Mouse (Mus musculus) embryonic facial prominence, embryonic 13.5 days (tissue): Measurements from ENCODE around the gene Gm10271. TPM values are rescaled to one million over a fixed set of nuclear protein-coding genes. Genes with fewer than 3 reads are reported as not detected.

Experiments used
- ATAC-seq: fragments of 200-750 bp; cut with Nextera tagmentation; 2 replicates; pipeline ENCODE4 v1.8.0; 2017; ENCODE audit warnings: low read depth; ENCODE audit not compliant: insufficient number of reproducible peaks, insufficient read depth, low FRiP score, low TSS enrichment
- H3K27ac ChIP-seq: fragments of 300-500 bp; sonication (generic); 2 replicates; pipeline ENCODE4 v1.5.1; 2015; ENCODE audit warnings: moderate library complexity, mild to moderate bottlenecking, inconsistent platforms
- H3K27me3 ChIP-seq: fragments of 300-500 bp; sonication (generic); 2 replicates; pipeline ENCODE4 v1.6.1; 2015; ENCODE audit warnings: mild to moderate bottlenecking, inconsistent platforms
- H3K36me3 ChIP-seq: fragments of 300-500 bp; sonication (generic); 2 replicates; pipeline ENCODE4 v1.6.1; 2015; ENCODE audit warnings: mild to moderate bottlenecking, inconsistent platforms
- H3K4me1 ChIP-seq: fragments of 300-500 bp; sonication (generic); 2 replicates; pipeline ENCODE4 v1.6.1; 2015; ENCODE audit warnings: inconsistent platforms
- H3K4me2 ChIP-seq: fragments of 300-500 bp; sonication (generic); 2 replicates; pipeline ENCODE4 v1.6.1; 2015; ENCODE audit warnings: moderate library complexity, mild to moderate bottlenecking, inconsistent platforms
- H3K4me3 ChIP-seq: fragments of 300-500 bp; sonication (generic); 2 replicates; pipeline ENCODE4 v1.5.1; 2015; ENCODE audit warnings: mild to moderate bottlenecking, inconsistent platforms
- H3K9ac ChIP-seq: fragments of 300-500 bp; sonication (generic); 2 replicates; pipeline ENCODE4 v1.6.1; 2015; ENCODE audit warnings: mild to moderate bottlenecking, inconsistent platforms
- H3K9me3 ChIP-seq: fragments of 300-500 bp; sonication (generic); 2 replicates; pipeline ENCODE4 v1.6.1; 2016; ENCODE audit warnings: inconsistent platforms
- WGBS: fragments of 180-500 bp; shearing (Covaris S2); methylation state at CpG from one replicate; pipeline ENCODE4 v1.1.7; 2015; ENCODE audit warnings: mixed read lengths; 5-methylcytosine and 5-hydroxymethylcytosine counted together
- polyA plus RNA-seq: library from polyadenylated mRNA; unstranded; fragments of >200 nt; fragmentation: Nextera tagmentation; extraction: Ambion mirVana; gene quantifications from 2 replicates; pipeline ENCODE4 v1.2.1, GENCODE M21; 2015

Gene Gm10271
- polyA plus RNA-seq, 1 experiment from 2014 or later: not detected

DNA sequence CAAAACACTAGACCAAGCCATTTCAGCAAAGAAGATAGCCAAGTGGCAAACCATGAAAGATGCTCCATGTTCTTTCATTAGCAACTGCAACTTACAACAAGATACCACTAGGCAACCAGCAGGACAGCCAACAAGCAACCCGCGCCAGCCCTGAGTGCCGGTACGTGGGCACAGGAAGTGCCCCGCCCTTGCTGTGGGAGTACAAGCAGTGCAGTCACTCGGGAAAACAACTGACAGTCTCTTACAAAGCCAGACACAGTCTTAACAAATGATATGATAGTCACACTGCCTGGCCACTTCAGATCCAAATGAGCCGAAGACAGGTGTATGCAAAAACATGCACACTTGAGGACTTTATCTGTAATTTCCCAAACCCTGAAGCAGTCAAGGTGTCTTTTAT is 41.9 kb downstream of the Gm10271 start:
- Histone ChIP-seq H3K4me2 (no peak overlapping the region), H3K4me1 (no peaks in the 10 kb centered on the region), H3K27me3 (no peaks in the 10 kb centered on the region), H3K9ac (no peak overlapping the region), H3K9me3 (no peaks in the 10 kb centered on the region), H3K4me3 (no peak overlapping the region), H3K36me3 (peaks cover 43% of the 10 kb centered on the region), H3K27ac (no peak overlapping the region)
- no peak for ATAC-seq
- WGBS: 71% methylated on average over 7 of the region's 7 CpGs

DNA sequence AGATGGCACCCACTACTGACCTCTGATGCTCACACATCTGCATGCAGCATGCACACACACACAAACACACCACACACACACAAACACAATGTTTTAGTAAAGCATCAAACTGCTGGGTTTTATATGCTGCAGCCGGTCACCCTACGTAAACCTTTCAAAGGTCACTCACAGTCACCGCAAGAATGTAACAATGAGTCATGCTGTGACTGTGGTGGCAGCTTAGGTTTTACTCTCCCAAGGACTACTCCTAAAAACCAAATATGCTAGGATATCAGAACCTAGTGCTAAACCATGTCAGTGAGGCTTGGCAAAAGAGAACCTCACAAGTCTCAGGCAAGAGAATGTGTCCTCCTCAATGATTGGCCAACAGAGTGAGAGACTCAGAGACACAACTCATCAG is 43.6 kb downstream of the Gm10271 start:
- Histone ChIP-seq H3K27ac (no peak overlapping the region), H3K4me1 (no peaks in the 10 kb centered on the region), H3K36me3 (peaks cover 41% of the 10 kb centered on the region), H3K4me3 (no peak overlapping the region), H3K9ac (no peak overlapping the region), H3K4me2 (no peak overlapping the region), H3K27me3 (no peaks in the 10 kb centered on the region), H3K9me3 (no peaks in the 10 kb centered on the region)
- no peak for ATAC-seq
- 94% methylated on average over 3 of the region's 3 CpGs for WGBS

DNA sequence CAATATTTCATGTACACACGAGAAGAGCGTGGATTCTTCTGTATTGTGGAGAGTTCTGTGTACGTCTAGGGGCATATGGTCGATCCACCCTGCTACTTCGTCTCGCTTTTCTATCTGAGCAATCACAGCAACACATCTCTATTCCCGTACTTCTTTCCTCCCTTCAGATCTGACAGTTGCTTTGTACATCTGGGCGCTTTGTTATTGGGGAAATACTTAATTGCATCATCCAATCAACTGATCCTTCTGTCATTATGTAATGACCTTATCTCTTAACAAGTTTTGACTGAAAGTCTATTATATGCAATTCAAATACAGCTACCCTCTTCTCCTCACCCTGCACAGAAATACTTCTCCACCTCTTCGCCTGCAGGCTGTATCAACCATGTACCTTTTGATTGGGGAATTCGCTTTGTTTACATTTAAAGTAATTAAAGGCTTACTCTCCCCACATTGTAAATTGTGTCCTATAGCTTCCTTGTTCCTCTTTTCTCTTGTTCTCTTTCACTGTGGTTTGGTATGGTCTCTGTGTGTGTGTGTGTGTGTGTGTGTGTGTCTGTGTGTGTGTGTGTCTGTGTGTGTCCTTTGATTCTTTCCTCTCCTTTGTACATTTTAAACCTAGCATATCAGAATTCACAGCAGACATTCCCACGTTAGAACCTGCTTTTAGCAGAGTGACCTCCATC is 45.8 kb downstream of the Gm10271 start:
- Histone ChIP-seq H3K36me3 (peaks cover 40% of the 10 kb centered on the region), H3K4me3 (no peak overlapping the region), H3K4me1 (no peaks in the 10 kb centered on the region), H3K27ac (no peak overlapping the region), H3K9ac (no peak overlapping the region), H3K9me3 (no peaks in the 10 kb centered on the region), H3K4me2 (no peak overlapping the region), H3K27me3 (no peaks in the 10 kb centered on the region)
- WGBS: 70% methylated on average over 11 of the region's 11 CpGs
- no peak for ATAC-seq

DNA sequence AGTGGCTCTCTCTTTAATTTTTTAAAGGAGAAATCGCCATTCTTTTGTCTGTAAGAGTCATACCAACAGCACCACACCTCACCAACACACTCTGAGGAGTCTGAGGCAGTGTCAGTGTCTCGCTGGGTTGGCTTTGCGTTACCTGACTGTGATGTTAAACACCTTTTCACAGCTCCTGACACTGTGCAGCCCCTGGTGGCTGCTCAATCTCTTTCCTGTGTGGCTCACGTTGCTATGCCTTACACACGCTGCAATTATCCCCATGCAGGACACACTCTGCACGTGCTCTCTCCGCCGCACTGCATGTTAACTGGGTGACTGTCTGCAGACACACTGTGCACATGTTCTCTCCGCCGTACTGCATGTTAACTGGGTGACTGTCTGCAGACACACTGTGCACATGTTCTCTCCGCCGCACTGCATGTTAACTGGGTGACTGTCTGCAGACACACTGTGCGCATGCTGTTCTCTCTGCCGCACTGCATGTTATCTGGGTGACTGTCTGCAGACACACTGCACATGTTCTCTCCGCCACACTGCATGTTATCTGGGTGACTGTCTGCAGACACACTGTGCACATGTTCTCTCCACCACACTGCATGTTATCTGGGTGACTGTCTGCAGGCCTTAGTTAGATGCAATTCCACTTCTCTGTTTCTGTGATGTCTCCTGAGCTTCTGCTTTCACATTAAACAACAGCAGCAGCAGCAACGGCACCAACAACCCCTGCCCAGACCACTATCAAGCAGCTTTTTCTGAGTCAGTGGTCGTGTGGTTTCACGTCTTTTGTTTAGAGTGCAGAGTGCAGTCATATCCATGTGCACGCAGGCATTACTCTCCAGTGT is 48.5 kb downstream of the Gm10271 start:
- Histone ChIP-seq H3K4me1 (no peaks in the 10 kb centered on the region), H3K27me3 (no peaks in the 10 kb centered on the region), H3K27ac (no peak overlapping the region), H3K4me3 (no peak overlapping the region), H3K9me3 (no peaks in the 10 kb centered on the region), H3K9ac (no peak overlapping the region), H3K4me2 (no peak overlapping the region), H3K36me3 (peaks cover 41% of the 10 kb centered on the region)
- WGBS: 92% methylated on average over 19 of the region's 19 CpGs
- no peak for ATAC-seq

DNA sequence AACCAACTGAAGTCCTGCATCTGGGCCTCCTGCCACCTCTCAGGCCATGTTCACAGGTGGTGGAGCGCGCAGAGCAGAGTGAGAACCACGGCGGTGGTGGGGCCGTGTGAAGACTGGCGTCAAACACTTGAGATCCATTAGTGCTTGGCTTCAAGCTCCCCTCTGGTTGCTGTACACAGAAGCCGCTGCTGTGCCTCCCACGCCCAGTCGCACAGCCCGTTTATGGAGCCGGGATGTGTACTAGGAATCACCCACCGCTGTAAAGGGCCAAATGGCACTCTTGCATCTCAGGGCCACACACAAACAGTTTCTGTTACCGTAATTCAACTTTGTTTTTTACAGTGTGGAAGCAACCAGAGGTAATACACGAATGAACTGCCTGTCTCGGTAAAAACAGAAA is 50.2 kb downstream of the Gm10271 start:
- no peak overlapping the region for H3K4me2 ChIP-seq
- H3K4me1 ChIP-seq: no peaks in the 10 kb centered on the region
- no peaks in the 10 kb centered on the region for H3K27me3 ChIP-seq
- no peak overlapping the region for H3K9ac ChIP-seq
- WGBS: 91% methylated on average over 15 of the region's 15 CpGs
- no peaks in the 10 kb centered on the region for H3K9me3 ChIP-seq
- H3K27ac ChIP-seq: no peak overlapping the region
- peaks cover 40% of the 10 kb centered on the region for H3K36me3 ChIP-seq
- no peak overlapping the region for H3K4me3 ChIP-seq
- no peak for ATAC-seq

DNA sequence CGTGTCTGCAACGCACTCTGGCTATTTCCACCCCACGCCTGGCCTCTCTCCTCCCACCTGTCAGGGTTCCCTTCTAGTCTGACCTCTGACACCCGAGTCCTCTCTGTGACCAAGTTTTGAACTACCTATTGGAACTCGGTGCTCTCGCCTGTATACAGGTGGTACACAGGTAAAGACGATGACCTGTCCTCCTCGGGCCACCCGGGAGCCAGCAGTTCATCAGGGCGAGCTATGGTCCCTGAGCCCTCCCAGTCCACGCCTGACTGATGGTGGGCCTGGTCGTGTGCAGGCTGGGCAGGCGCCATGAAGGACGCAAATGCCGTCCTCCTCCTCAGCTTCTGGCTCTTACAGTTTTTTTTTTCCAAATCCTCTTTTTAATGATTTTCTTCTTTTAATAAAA is 51.0 kb downstream of the Gm10271 start:
- no peak for ATAC-seq

DNA sequence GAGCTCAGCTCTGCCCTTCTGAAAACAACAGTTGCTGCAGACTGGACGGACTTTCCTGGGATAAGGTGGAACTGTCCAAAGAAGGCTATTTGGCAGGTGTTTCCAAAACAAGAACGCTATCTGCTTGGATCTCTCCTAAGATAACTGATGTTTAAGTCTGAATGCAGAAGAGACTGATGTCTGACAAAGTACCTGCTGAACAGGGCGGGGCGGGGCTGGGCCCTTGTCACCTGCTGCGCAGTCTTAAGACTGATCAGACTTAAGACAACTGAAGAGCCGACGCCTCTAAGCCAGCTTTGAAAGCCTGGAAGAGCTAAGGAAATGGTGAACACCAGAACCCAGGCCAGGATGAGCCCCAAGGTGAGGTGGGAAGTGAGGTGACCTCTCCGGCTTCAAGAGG is 51.8 kb downstream of the Gm10271 start:
- WGBS: 92% methylated on average over 8 of the region's 8 CpGs
- no peaks in the 10 kb centered on the region for H3K4me1 ChIP-seq
- no peak for ATAC-seq
- peaks cover 44% of the 10 kb centered on the region for H3K36me3 ChIP-seq
- no peaks in the 10 kb centered on the region for H3K9me3 ChIP-seq
- H3K27me3 ChIP-seq: no peaks in the 10 kb centered on the region
- H3K9ac ChIP-seq: no peak overlapping the region
- no peak overlapping the region for H3K4me2 ChIP-seq
- no peak overlapping the region for H3K27ac ChIP-seq
- H3K4me3 ChIP-seq: no peak overlapping the region

More for the DNA sequence above, 51.0 kb downstream of the Gm10271 start:
- Histone ChIP-seq H3K4me1 (no peaks in the 10 kb centered on the region), H3K27me3 (no peaks in the 10 kb centered on the region), H3K9me3 (no peaks in the 10 kb centered on the region), H3K4me2 (no peak overlapping the region), H3K27ac (no peak overlapping the region), H3K36me3 (peaks cover 39% of the 10 kb centered on the region), H3K4me3 (no peak overlapping the region), H3K9ac (no peak overlapping the region)
- 90% methylated on average over 15 of the region's 15 CpGs for WGBS

DNA sequence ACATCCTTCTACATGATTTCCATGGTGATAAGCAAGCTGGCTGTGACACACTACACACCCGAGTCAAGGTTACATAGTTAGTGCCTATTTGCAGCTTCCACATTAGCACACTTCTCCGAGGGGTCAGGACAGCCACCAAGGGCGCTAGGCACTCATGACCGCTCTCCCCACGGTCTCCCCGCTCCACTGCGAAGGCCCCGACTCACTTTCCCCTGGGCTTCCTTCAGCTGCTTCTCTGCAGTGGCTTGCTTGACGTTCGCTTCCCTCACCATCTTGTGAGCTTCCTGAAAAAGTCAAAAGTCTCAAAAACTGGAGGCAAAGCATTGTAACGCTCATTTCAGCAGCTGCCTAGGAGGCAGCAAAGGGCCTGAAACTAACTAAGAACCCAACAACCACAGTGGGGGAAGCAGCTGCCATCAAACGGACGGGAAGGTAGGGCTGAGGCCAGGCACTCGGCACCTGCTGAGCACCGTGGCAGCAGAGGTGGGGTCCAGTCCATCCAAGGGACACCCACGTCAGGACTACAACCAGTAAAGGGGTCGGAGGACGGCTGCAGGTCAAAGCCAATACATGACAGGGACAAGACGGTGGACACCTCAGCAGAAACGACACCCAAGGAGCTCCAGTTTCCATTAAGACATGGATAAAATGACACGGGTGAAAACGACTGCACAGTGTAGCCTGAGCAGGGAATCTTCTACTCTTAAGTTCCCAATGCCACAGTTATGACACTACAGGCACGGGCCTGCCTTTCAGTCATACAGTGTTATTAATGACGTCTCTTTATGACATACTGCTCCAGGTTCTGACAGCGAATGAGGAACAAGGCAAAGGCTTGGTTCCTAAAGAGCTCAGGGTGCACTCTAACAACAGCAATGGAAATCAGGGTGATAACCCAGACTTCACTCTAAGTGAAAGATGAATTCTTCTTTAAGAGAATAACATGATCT is 52.8 kb downstream of the Gm10271 start:
- ATAC-seq: no peak
- no peak overlapping the region for H3K4me3 ChIP-seq
- WGBS: 87% methylated on average over 25 of the region's 25 CpGs
- no peak overlapping the region for H3K4me2 ChIP-seq
- H3K27ac ChIP-seq: no peak overlapping the region
- no peaks in the 10 kb centered on the region for H3K4me1 ChIP-seq
- H3K9ac ChIP-seq: no peak overlapping the region
- H3K9me3 ChIP-seq: no peaks in the 10 kb centered on the region
- peaks cover 51% of the 10 kb centered on the region for H3K36me3 ChIP-seq
- no peaks in the 10 kb centered on the region for H3K27me3 ChIP-seq

DNA sequence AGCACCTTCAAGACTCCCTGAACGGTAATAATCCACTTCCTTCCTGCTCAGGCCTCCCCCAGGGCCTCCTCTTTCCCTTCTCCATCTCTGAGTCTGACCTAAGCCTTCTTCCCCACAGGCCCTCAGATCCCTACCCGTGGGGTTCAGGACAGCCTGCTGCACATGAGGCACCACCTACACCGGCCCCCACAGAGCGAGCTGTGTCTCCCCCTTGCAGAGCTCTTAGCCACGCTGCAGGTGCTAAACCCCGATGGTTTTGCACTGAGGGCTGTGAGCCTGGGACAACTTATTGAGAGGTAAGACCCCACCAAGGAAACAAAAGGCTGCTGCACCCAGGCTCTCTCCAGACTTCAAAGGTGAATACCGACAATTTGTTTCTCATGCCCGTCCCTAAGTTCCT is 55.8 kb downstream of the Gm10271 start:
- H3K4me1 ChIP-seq: peaks cover 14% of the 10 kb centered on the region; the same call in 1 of the 2 replicates
- ATAC-seq: no peak
- no peak overlapping the region for H3K9ac ChIP-seq
- no peaks in the 10 kb centered on the region for H3K27me3 ChIP-seq
- H3K36me3 ChIP-seq: peaks cover 55% of the 10 kb centered on the region
- no peaks in the 10 kb centered on the region for H3K9me3 ChIP-seq
- no peak overlapping the region for H3K27ac ChIP-seq
- WGBS: 81% methylated on average over 8 of the region's 8 CpGs
- H3K4me3 ChIP-seq: no peak overlapping the region
- no peak overlapping the region for H3K4me2 ChIP-seq

DNA sequence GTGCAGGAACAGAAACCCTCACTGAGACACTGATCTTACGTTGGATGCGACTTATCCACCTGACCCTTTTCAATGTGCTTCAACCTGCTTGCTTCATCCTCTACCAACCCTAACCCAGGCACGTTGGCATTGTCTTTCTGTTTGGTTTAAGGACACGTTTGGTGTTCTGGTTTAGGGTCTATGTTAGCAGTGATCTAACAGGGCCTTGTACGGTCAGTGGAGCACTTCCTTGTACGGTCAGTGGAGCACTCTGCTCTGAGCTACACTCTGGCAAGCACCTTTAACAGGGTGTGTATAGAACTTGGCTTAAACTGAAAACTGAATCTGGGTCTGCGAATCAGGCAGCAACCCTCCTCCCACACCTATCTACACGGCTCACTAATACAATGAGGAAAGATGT is 57.1 kb downstream of the Gm10271 start:
- no peak overlapping the region for H3K9ac ChIP-seq
- H3K27ac ChIP-seq: no peak overlapping the region
- WGBS: 93% methylated on average over 8 of the region's 8 CpGs
- H3K9me3 ChIP-seq: no peaks in the 10 kb centered on the region
- peaks cover 67% of the 10 kb centered on the region for H3K36me3 ChIP-seq
- H3K27me3 ChIP-seq: no peaks in the 10 kb centered on the region
- no peak for ATAC-seq
- H3K4me1 ChIP-seq: peaks cover 14% of the 10 kb centered on the region; the same call in 1 of the 2 replicates
- no peak overlapping the region for H3K4me3 ChIP-seq
- H3K4me2 ChIP-seq: no peak overlapping the region

DNA sequence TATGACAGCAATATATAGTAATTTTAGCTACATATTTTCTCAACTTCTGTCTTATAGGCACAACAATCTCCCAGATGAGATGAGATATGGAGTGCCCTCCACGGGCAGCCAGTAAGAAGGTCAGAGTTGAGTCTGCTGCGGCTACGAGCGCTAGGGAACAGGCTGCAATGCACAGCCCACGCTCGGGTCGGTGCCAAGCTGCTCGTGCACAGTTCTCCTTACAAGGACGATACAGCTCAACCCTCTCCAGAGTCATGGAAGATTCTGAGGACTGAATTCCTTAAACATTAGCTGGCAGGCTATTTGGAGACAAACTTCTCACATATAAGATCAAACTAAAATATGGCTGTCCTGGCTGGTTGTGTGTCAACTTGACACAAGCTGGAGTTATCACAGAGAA is 57.8 kb downstream of the Gm10271 start:
- ATAC-seq: no peak
- H3K9me3 ChIP-seq: no peaks in the 10 kb centered on the region
- no peak overlapping the region for H3K4me2 ChIP-seq
- H3K4me3 ChIP-seq: no peak overlapping the region
- H3K36me3 ChIP-seq: peaks cover 71% of the 10 kb centered on the region
- no peak overlapping the region for H3K27ac ChIP-seq
- H3K9ac ChIP-seq: no peak overlapping the region
- 89% methylated on average over 9 of the region's 9 CpGs for WGBS
- H3K4me1 ChIP-seq: peaks cover 14% of the 10 kb centered on the region; the same call in 1 of the 2 replicates
- H3K27me3 ChIP-seq: no peaks in the 10 kb centered on the region
